Mouse (Mus musculus): ENCODE measurements around the gene Ccdc92b.

DNA sequence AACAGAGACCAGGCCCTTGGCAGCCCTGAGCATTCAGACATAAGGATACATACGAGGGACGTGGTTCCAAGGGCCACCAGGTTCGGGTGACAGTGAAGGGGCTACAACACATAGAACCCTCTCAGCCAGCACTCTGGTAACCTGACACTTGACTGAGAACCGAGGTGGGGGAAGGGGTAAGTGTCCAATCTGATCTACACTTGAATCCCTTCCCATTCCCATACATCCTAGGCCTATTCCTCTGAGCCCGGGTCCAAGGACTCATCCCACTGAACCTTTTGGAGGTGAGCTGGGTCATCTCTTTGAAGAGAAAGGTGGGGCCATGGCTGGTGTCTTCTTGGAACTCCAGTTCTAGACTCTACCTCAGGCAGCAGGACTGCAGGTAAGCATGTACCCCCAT, 9.3 kb upstream of the Ccdc92b start:
- TF ChIP-seq CTCF (IDR thresholded peaks at IDR 0.05; ENCODE audit: borderline replicate concordance, extremely low read depth, insufficient read depth, insufficient read length), result no peak
- no peak for TF ChIP-seq POLR2A (IDR thresholded peaks at IDR 0.05; ENCODE audit: borderline replicate concordance, extremely low read depth, insufficient read depth, insufficient read length, poor library complexity, severe bottlenecking)
